In genomic region chr16:21845800-21846671, GRCm38 (mm10) we compare ENCODE assay signal across 8 mouse cellular contexts. TPM values are rescaled to one million over a fixed set of nuclear protein-coding genes. Genes with fewer than 3 reads are reported as not detected.
DNase-seq lines count a peak whose midpoint lies in the region; ATAC-seq and TF ChIP-seq lines count a peak whose summit lies in the region.

No protein-coding gene starts in this region.

- DNase-seq in ES-E14 (ENCODE audit: low read depth, low spot score), result peak; percentile 67
- DNase-seq in brain, adult 2 months (ENCODE audit: low read depth, low spot score), result peak; percentile 97
- DNase-seq in heart, postnatal 0 days (ENCODE audit: low spot score), result peak; percentile 88
- DNase-seq in kidney, postnatal 25 days, result peak; percentile 62 to 81
- DNase-seq in liver, postnatal 0 days, result peak; percentile 50
- peak; percentile 54 for DNase-seq in retina, adult 2 months (ENCODE audit: low read depth, low spot score)
- DNase-seq in spleen, postnatal 4 days (ENCODE audit: low spot score in 2 of 2), result no peak

- H3K4me1 ChIP-seq in ES-E14 (ENCODE audit: control insufficient read depth in 2 of 2, insufficient read depth in 2 of 2, low read length in 2 of 2, poor library complexity in 1 of 2), result peaks cover 2 to 3% of the 10 kb centered on the region in 2 experiments; a peak in 1 of 4 replicates
- no peaks in the 10 kb centered on the region for H3K4me1 ChIP-seq in embryonic fibroblast, embryonic 13.5 days (ENCODE audit: control insufficient read depth, insufficient read depth, low read length)
- no peaks in the 10 kb centered on the region for H3K4me1 ChIP-seq in heart, postnatal 0 days (ENCODE audit: control insufficient read depth, insufficient read depth)
- peaks cover 5% of the 10 kb centered on the region; the same call in 1 of the 2 replicates for H3K4me1 ChIP-seq in liver, postnatal 0 days (ENCODE audit: insufficient read depth)

- peak; percentile 100 for ATAC-seq in heart, postnatal 0 days (ENCODE audit: insufficient read depth, low read depth)
- ATAC-seq in liver, postnatal 0 days, result peak; percentile 99

- TF ChIP-seq POLR2A in embryonic fibroblast, embryonic 13.5 days (IDR thresholded peaks at IDR 0.05; ENCODE audit: low read depth, low read length), result peak; percentile 52

- H3K27ac ChIP-seq in ES-E14 (ENCODE audit: insufficient read depth, low read depth, low read length, poor library complexity, severe bottlenecking), result no peak overlapping the region
- H3K27ac ChIP-seq in embryonic fibroblast, embryonic 13.5 days (ENCODE audit: insufficient read depth, low read length), result no peak overlapping the region
- peak overlapping the region; percentile 75 for H3K27ac ChIP-seq in heart, postnatal 0 days (ENCODE audit: low read depth)
- no peak overlapping the region for H3K27ac ChIP-seq in liver, postnatal 0 days (ENCODE audit: low read depth)

- H3K9me3 ChIP-seq in ES-E14 (ENCODE audit: control insufficient read depth, insufficient read depth, low read depth, low read length), result no peaks in the 10 kb centered on the region
- no peaks in the 10 kb centered on the region for H3K9me3 ChIP-seq in heart, postnatal 0 days (replicated peaks; ENCODE audit: control insufficient read depth, low read length)
- no peaks in the 10 kb centered on the region for H3K9me3 ChIP-seq in liver, postnatal 0 days (ENCODE audit: low read length)

- no peaks in the 10 kb centered on the region for H3K27me3 ChIP-seq in heart, postnatal 0 days (ENCODE audit: control insufficient read depth, insufficient read depth, low read length)
- H3K27me3 ChIP-seq in liver, postnatal 0 days (ENCODE audit: insufficient read depth, low read length), result no peaks in the 10 kb centered on the region

- 0 out of 2 replicates have a peak overlapping the region, but pooled peaks have one; percentile 22 for H3K9ac ChIP-seq in ES-E14 (ENCODE audit: insufficient read depth, low read depth, low read length, poor library complexity, severe bottlenecking)
- H3K9ac ChIP-seq in heart, postnatal 0 days (replicated peaks; ENCODE audit: low read depth, low read length), result peak overlapping the region; percentile 59
- 0 out of 2 replicates have a peak overlapping the region, but pooled peaks have one; percentile 8 for H3K9ac ChIP-seq in liver, postnatal 0 days (replicated peaks)

- 1% methylated on average over 16 of the region's 16 CpGs for WGBS in heart, postnatal 0 days
- 5% methylated on average over 16 of the region's 16 CpGs for WGBS in liver, postnatal 0 days (ENCODE audit: insufficient replicate concordance)

- no peak for TF ChIP-seq EP300 in heart, postnatal 0 days (IDR thresholded peaks at IDR 0.05; ENCODE audit: low read depth)
- no peak for TF ChIP-seq EP300 in liver, postnatal 0 days (IDR thresholded peaks at IDR 0.05; ENCODE audit: low read depth)

- H3K4me2 ChIP-seq in heart, postnatal 0 days (ENCODE audit: low read depth, low read length), result peak overlapping the region; percentile 79
- H3K4me2 ChIP-seq in liver, postnatal 0 days (ENCODE audit: low read depth, low read length), result peak overlapping the region; percentile 70

- no peaks in the 10 kb centered on the region for H3K36me3 ChIP-seq in ES-E14 (ENCODE audit: control insufficient read depth, insufficient read depth, low read length, poor library complexity, severe bottlenecking)
- H3K36me3 ChIP-seq in heart, postnatal 0 days (replicated peaks; ENCODE audit: control insufficient read depth, insufficient read depth, low read length), result no peaks in the 10 kb centered on the region
- H3K36me3 ChIP-seq in liver, postnatal 0 days (replicated peaks; ENCODE audit: insufficient read depth, low read length), result no peaks in the 10 kb centered on the region

- TF ChIP-seq CTCF in embryonic fibroblast, embryonic 13.5 days (IDR thresholded peaks at IDR 0.05; ENCODE audit: borderline replicate concordance, insufficient read depth, low read length), result no peak
- TF ChIP-seq CTCF in heart, postnatal 0 days (IDR thresholded peaks at IDR 0.05; ENCODE audit: low read depth), result no peak
- no peak for TF ChIP-seq CTCF in liver, postnatal 0 days (IDR thresholded peaks at IDR 0.05; ENCODE audit: low read depth)

- in situ Hi-C loops in ES-E14 (cut with MboI; ENCODE audit: low sequenced_read_pairs in 2 of 2, unreplicated experiment in 2 of 2), result no loop called here

- peak overlapping the region in 1 of 2 experiments; percentile 44; a peak in 2 of 4 replicates for H3K4me3 ChIP-seq in ES-E14 (ENCODE audit: insufficient read depth in 1 of 2, low read depth in 1 of 2, low read length in 2 of 2, poor library complexity in 1 of 2, severe bottlenecking in 1 of 2)
- H3K4me3 ChIP-seq in embryonic fibroblast, embryonic 13.5 days (ENCODE audit: insufficient read depth, low read length), result peak overlapping the region; percentile 65
- peak overlapping the region; percentile 66 for H3K4me3 ChIP-seq in heart, postnatal 0 days (ENCODE audit: low read depth, low read length)
- H3K4me3 ChIP-seq in liver, postnatal 0 days (ENCODE audit: low read depth, low read length), result peak overlapping the region; percentile 29

TF ChIP-seq in ES-E14, 5 proteins besides CTCF, POLR2A, EP300 and RAD21:
- TF ChIP-seq ZNF384 (IDR thresholded peaks at IDR 0.05; ENCODE audit: low read depth, low read length) (no peak), HCFC1 (IDR thresholded peaks at IDR 0.05; ENCODE audit: borderline replicate concordance, insufficient read depth, low read length) (no peak)

RNA-seq across cellular contexts. Expression of gene Map3k13, which starts 51.9 kb away (rescaled TPM):
- total RNA-seq in ES-E14 (2012; rRNA removed), result 0.36 and 0.53 TPM in 2 replicates
- polyA plus RNA-seq in embryonic fibroblast, embryonic 13.5 days (2011; ENCODE audit: insufficient read length, low read depth, missing spikeins), result 0.92 and 0.97 TPM in 2 replicates
- 1.0 and 1.4 TPM in 2 replicates for total RNA-seq in heart, postnatal 0 days (2014; rRNA removed; ENCODE audit: low replicate concordance)
- polyA plus RNA-seq in heart, postnatal 0 days (2015; fragmentation: Nextera tagmentation; extraction: Ambion mirVana), result 0.33 and 0.36 TPM in 2 replicates
- 0.97 and 1.2 TPM in 2 replicates for polyA plus RNA-seq in liver, postnatal 0 days (2015; fragmentation: Nextera tagmentation; extraction: Ambion mirVana)

RNA-seq across cellular contexts. Expression of gene Ehhadh, which starts 58.4 kb away (rescaled TPM):
- total RNA-seq in ES-E14 (2012; rRNA removed), result 1.2 and 1.5 TPM in 2 replicates
- polyA plus RNA-seq in embryonic fibroblast, embryonic 13.5 days (2011; ENCODE audit: insufficient read length, low read depth, missing spikeins), result 2.9 and 3.4 TPM in 2 replicates
- 3.8 and 6.5 TPM in 2 replicates for total RNA-seq in heart, postnatal 0 days (2014; rRNA removed; ENCODE audit: low replicate concordance)
- polyA plus RNA-seq in heart, postnatal 0 days (2015; fragmentation: Nextera tagmentation; extraction: Ambion mirVana), result 3.5 and 4.3 TPM in 2 replicates
- polyA plus RNA-seq in liver, postnatal 0 days (2015; fragmentation: Nextera tagmentation; extraction: Ambion mirVana), result 176 and 215 TPM in 2 replicates

Comparison
In these comparisons a context has a peak if more than half of its experiments do, and no peak if none do; other contexts are left out.
1. DNase-seq: peak in ES-E14 (single experiment), brain, adult 2 months (single experiment), heart, postnatal 0 days (single experiment), kidney, postnatal 25 days (2 of 2), liver, postnatal 0 days (single experiment) and retina, adult 2 months (single experiment); none in spleen, postnatal 4 days (0 of 2).
2. H3K9ac ChIP-seq: peak in every context shown above with its lines; median percentile 59 in heart, postnatal 0 days; 22 in ES-E14; 8 in liver, postnatal 0 days.
3. RNA of gene Ehhadh, which starts 58.4 kb away (polyA plus RNA-seq): 176 to 215 TPM in liver, postnatal 0 days; 3.5 to 4.3 TPM in heart, postnatal 0 days and 2.9 to 3.4 TPM in embryonic fibroblast, embryonic 13.5 days; every median in the first group is over 10 times any median in the second.